Mouse (Mus musculus) MEL (cell line): ENCODE measurements around the gene Sult5a1.

Experiments
- CHD1 ChIP-seq: IDR thresholded peaks from 2 replicates; pipeline ENCODE4 v1.6.1; 2012; ENCODE audit warnings: low read depth, mild to moderate bottlenecking, inconsistent platforms, low read length, improper control_type of control experiment
- CTCF ChIP-seq, 3 experiments: IDR thresholded peaks in 2 of 3; conservative IDR thresholded peaks in 1 of 3; 2 replicates each; pipeline ENCODE4 v1.5.1; 2011 to 2012; ENCODE audit warnings: low read length in 3 of 3, low read depth in 2 of 3, mild to moderate bottlenecking in 2 of 3, improper control_type of control experiment in 1 of 3, inconsistent platforms in 1 of 3, mixed read lengths in 1 of 3, moderate library complexity in 1 of 3; ENCODE audit not compliant: control insufficient read depth in 1 of 3, insufficient read depth in 1 of 3, poor library complexity in 1 of 3, severe bottlenecking in 1 of 3
- EP300 ChIP-seq, 2 experiments: IDR thresholded peaks; 2 replicates each; pipeline ENCODE4 v1.6.1; 2011; ENCODE audit warnings: improper control_type of control experiment in 2 of 2, low read length in 2 of 2, low read depth in 1 of 2, mild to moderate bottlenecking in 1 of 2
- GABPA ChIP-seq: IDR thresholded peaks from 2 replicates; pipeline ENCODE4 v1.6.1; 2012; ENCODE audit warnings: low read depth, mild to moderate bottlenecking, inconsistent platforms, low read length, improper control_type of control experiment, moderate library complexity
- HCFC1 ChIP-seq: IDR thresholded peaks from 2 replicates; pipeline ENCODE4 v1.6.1; 2012; ENCODE audit warnings: low read depth, mild to moderate bottlenecking, inconsistent platforms, low read length, improper control_type of control experiment, moderate library complexity
- KAT2A ChIP-seq: conservative IDR thresholded peaks from 2 replicates; pipeline ENCODE4 v1.6.1; 2012; ENCODE audit warnings: low read depth, low read length, improper control_type of control experiment, inconsistent platforms
- MAX ChIP-seq: IDR thresholded peaks from 2 replicates; pipeline ENCODE4 v1.6.1; 2011; ENCODE audit warnings: low read length, improper control_type of control experiment
- MEF2A ChIP-seq: IDR thresholded peaks from 2 replicates; pipeline ENCODE4 v1.6.1; 2014; ENCODE audit warnings: low read depth, mild to moderate bottlenecking, inconsistent platforms, low read length, improper control_type of control experiment; ENCODE audit not compliant: poor library complexity, insufficient replicate concordance, severe bottlenecking; ENCODE audit errors: extremely low read depth
- POLR2A ChIP-seq, 2 experiments: IDR thresholded peaks; 2 replicates each; pipeline ENCODE4 v1.6.1; 2011 to 2012; ENCODE audit warnings: low read length in 2 of 2, mild to moderate bottlenecking in 2 of 2, control low read depth in 1 of 2, improper control_type of control experiment in 1 of 2, low read depth in 1 of 2, moderate library complexity in 1 of 2; ENCODE audit not compliant: control insufficient read depth in 1 of 2, insufficient read depth in 1 of 2, poor library complexity in 1 of 2
- USF1 ChIP-seq: IDR thresholded peaks from 2 replicates; pipeline ENCODE4 v1.6.1; 2014; ENCODE audit warnings: low read depth, mild to moderate bottlenecking, inconsistent platforms, low read length, improper control_type of control experiment, moderate library complexity
- ZKSCAN1 ChIP-seq: IDR thresholded peaks from 2 replicates; pipeline ENCODE4 v1.6.1; 2012; ENCODE audit warnings: low read depth, mild to moderate bottlenecking, inconsistent platforms, low read length, improper control_type of control experiment, moderate library complexity

DNA sequence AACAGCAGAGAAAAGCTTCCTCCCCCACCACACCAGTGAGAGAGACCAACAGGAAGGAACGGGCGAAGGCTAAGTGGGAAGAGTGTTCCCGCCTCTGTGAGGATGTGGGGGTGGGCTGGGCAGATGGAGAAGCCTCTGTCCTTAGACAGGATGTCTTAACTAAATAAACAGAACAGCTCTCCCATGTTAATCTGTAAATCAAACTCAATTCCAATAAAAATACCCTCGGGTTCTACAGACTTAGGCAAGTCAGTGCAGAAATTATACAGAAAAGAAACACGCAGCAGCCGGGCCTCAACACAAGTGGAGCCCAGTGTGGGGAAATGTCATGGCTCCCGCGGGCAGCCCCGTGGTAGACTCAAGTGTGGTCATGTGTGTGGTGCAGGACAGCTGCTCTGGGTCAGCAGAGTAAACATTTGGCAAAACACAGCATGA is 7.4 kb downstream of the Sult5a1 start:
- no peak for TF ChIP-seq MAX
- TF ChIP-seq CTCF (IDR thresholded peaks at IDR 0.05 in 2 of 3, conservative IDR thresholded peaks at IDR 0.05 in 1 of 3; ENCODE audit: control insufficient read depth in 1 of 3, insufficient read depth in 1 of 3, low read depth in 2 of 3, low read length in 3 of 3, poor library complexity in 1 of 3, severe bottlenecking in 1 of 3): no peak
- TF ChIP-seq USF1: no peak
- TF ChIP-seq ZKSCAN1: no peak
- TF ChIP-seq EP300 (IDR thresholded peaks at IDR 0.05; ENCODE audit: low read depth in 1 of 2, low read length in 2 of 2): no peak
- no peak for TF ChIP-seq GABPA
- no peak for TF ChIP-seq POLR2A (IDR thresholded peaks at IDR 0.05; ENCODE audit: control insufficient read depth in 1 of 2, insufficient read depth in 1 of 2, low read depth in 1 of 2, low read length in 2 of 2, poor library complexity in 1 of 2)
- TF ChIP-seq KAT2A: no peak
- TF ChIP-seq MEF2A: no peak
- no peak for TF ChIP-seq HCFC1
- no peak for TF ChIP-seq CHD1
